Mouse (Mus musculus) brain, embryonic 14.5 days (tissue): ENCODE measurements around the gene Tagln2. TPM values are rescaled to one million over a fixed set of nuclear protein-coding genes. Genes with fewer than 3 reads are reported as not detected.

Experiments
- DNase-seq: peaks from one replicate; pipeline ENCODE4 v3.0.0-alpha.2; 2011; ENCODE audit warnings: low read depth
- CTCF ChIP-seq: fragments of 200-500 bp; IDR thresholded peaks from 2 replicates; pipeline ENCODE4 v1.5.1; 2012; ENCODE audit warnings: inconsistent platforms, mild to moderate bottlenecking, moderate library complexity, borderline replicate concordance; ENCODE audit not compliant: insufficient read depth, insufficient read length; ENCODE audit errors: extremely low read depth
- POLR2A ChIP-seq: fragments of 200-500 bp; IDR thresholded peaks from 2 replicates; pipeline ENCODE4 v1.6.1; 2012; ENCODE audit warnings: mild to moderate bottlenecking, inconsistent platforms, borderline replicate concordance; ENCODE audit not compliant: poor library complexity, insufficient read depth, insufficient read length, severe bottlenecking; ENCODE audit errors: extremely low read depth
- polyA plus RNA-seq: library from polyadenylated mRNA; depleted of rRNA; stranded (reverse); fragments of >200 nt; gene quantifications from 2 replicates; pipeline ENCODE4 v1.2.3, GENCODE M21; 2012; rRNA removed

Gene Tagln2
- polyA plus RNA-seq, 1 experiment: 44.7 TPM

- TF ChIP-seq POLR2A: no peak
- TF ChIP-seq CTCF: no peak
- peak; percentile 28 for DNase-seq
Observed at GRCm38 (mm10) chr1:172551009-172551408, 51.2 kb downstream of the Tagln2 start.

- DNase-seq: no peak
- TF ChIP-seq POLR2A (no peak), CTCF (no peak)
Observed at GRCm38 (mm10) chr1:172552623-172553022, 52.8 kb downstream of the Tagln2 start.

GRCm38 (mm10) chr1:172555638-172556037 is 55.8 kb downstream of the Tagln2 start, which contains the start of gene Vsig8:
TSS of gene Vsig8 (plus strand) at chr1:172555938.
- TF ChIP-seq CTCF (no peak), POLR2A (no peak)

More at GRCm38 (mm10) chr1:172555638-172556037, 55.8 kb downstream of the Tagln2 start, which contains the start of gene Vsig8:
- no peak for DNase-seq

Other genes with a start within 250 kb of the Tagln2 start
- gene Atp1a4, start 241.6 kb upstream of the Tagln2 start, polyA plus RNA-seq: 0.05 and 0.08 TPM in 2 replicates
- gene Igsf8, start 238.4 kb upstream of the Tagln2 start, polyA plus RNA-seq: 110 and 207 TPM in 2 replicates
- 51.5 and 82.9 TPM in 2 replicates for gene Atp1a2, start 202.0 kb upstream of the Tagln2 start, polyA plus RNA-seq
- 6.9 and 8.0 TPM in 2 replicates for gene Kcnj9, start 170.7 kb upstream of the Tagln2 start, polyA plus RNA-seq
- gene Kcnj10, start 158.8 kb upstream of the Tagln2 start, polyA plus RNA-seq: 3.2 and 5.9 TPM in 2 replicates
- 9.4 and 9.8 TPM in 2 replicates for gene Pigm, start 123.5 kb upstream of the Tagln2 start, polyA plus RNA-seq
- 0.16 and 0.18 TPM in 2 replicates for gene Slamf9, start 24.7 kb upstream of the Tagln2 start, polyA plus RNA-seq
- 129 and 161 TPM in 2 replicates for gene Igsf9, start 18.3 kb upstream of the Tagln2 start, polyA plus RNA-seq
- 1.8 and 2.8 TPM in 2 replicates for gene Cfap45, start 20.8 kb downstream of the Tagln2 start, polyA plus RNA-seq
- 0.19 and 0.21 TPM in 2 replicates for gene Vsig8, start 55.9 kb downstream of the Tagln2 start, polyA plus RNA-seq
- gene Slamf8, start 90.5 kb downstream of the Tagln2 start, polyA plus RNA-seq: 0.06 and 0.08 TPM in 2 replicates
- 0.12 and 0.21 TPM in 2 replicates for gene Fcrl6, start 102.5 kb downstream of the Tagln2 start, polyA plus RNA-seq
- 8.0 and 9.0 TPM in 2 replicates for gene Dusp23, start 132.9 kb downstream of the Tagln2 start, polyA plus RNA-seq
- 0.04 TPM in 2 replicates for gene Crp, start 198.0 kb downstream of the Tagln2 start, polyA plus RNA-seq